Comparison of ENCODE assay signal across 32 mouse cellular contexts in the genomic region with DNA sequence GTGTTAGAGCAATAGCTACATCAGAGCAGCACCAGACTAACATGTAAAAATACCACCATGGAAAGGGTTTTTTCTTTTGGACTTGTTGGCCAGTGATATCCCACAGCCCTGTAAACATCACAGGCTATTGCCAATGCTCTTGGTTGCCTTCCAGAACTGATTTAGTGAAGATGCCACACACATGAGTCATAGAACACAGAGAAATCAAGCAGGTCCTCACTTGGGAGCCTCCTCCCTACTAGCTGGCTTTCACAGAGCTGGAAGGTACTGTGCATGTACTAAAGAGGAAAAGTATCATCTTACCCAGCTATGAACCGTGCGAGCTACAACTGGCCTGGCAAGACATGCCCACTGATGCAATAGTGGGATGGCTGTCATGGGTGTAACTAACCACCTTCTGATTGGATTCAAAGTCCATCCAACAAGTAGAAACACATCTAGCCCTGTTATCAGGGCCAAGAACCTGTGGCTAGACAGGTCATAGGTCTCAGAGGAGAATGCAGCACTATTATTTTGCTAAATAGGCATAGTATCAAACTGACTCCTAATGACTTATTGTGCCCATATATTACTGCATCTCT. TPM values are rescaled to one million over a fixed set of nuclear protein-coding genes. Genes with fewer than 3 reads are reported as not detected.
DNase-seq lines count a peak whose midpoint lies in the region; ATAC-seq and TF ChIP-seq lines count a peak whose summit lies in the region.
"Had no signal": no experiment of that assay in that cellular context is flagged by ENCODE, and none has a peak within 500 bp of the region (broad histone marks: within the 10 kb centered on the region; RNA-seq: fewer than 3 reads in every experiment).

No protein-coding gene starts in this region.

- no peaks in the 10 kb centered on the region for H3K79me2 ChIP-seq in C2C12 (ENCODE audit: control insufficient read depth, insufficient read depth)

- no peaks in the 10 kb centered on the region for H3K79me3 ChIP-seq in C2C12 (ENCODE audit: low read depth)

- H3K27ac ChIP-seq in intestine, embryonic 16.5 days (ENCODE audit: low read length), result no peak overlapping the region
- no peak overlapping the region for H3K27ac ChIP-seq in intestine, embryonic 15.5 days
- no peak overlapping the region for H3K27ac ChIP-seq in stomach, postnatal 0 days (replicated peaks)
- H3K27ac ChIP-seq: embryonic facial prominence, embryonic 12.5 days; heart, adult 2 months; hindbrain, embryonic 14.5 days; layer of hippocampus, adult 2 months; liver, embryonic 14.5 days; midbrain, embryonic 10.5 days; midbrain, embryonic 15.5 days had no signal

- TF ChIP-seq CTCF in C2C12 (IDR thresholded peaks at IDR 0.05; ENCODE audit: control insufficient read depth, insufficient read depth, insufficient read length), result no peak
- no peak for TF ChIP-seq CTCF in stomach, postnatal 0 days (IDR thresholded peaks at IDR 0.05; ENCODE audit: low read depth)

- H3K9me3 ChIP-seq in intestine, embryonic 16.5 days (ENCODE audit: control insufficient read depth, low read length), result no peaks in the 10 kb centered on the region
- no peaks in the 10 kb centered on the region for H3K9me3 ChIP-seq in intestine, embryonic 15.5 days
- H3K9me3 ChIP-seq in stomach, postnatal 0 days (ENCODE audit: control insufficient read depth, low read length), result no peaks in the 10 kb centered on the region
- H3K9me3 ChIP-seq: embryonic facial prominence, embryonic 12.5 days; G1E; heart, embryonic 12.5 days; midbrain, embryonic 10.5 days; midbrain, embryonic 15.5 days had no signal

- no peak overlapping the region for H3ac ChIP-seq in C2C12 (ENCODE audit: control insufficient read depth, insufficient read length, low read depth)

- ATAC-seq in intestine, embryonic 16.5 days, result 0 out of 2 replicates have a peak, but pooled peaks have one; percentile 46
- no peak for ATAC-seq in intestine, embryonic 15.5 days
- ATAC-seq in stomach, postnatal 0 days (ENCODE audit: low FRiP score, low TSS enrichment), result peak; percentile 45
- ATAC-seq: forebrain, postnatal 0 days; midbrain, embryonic 15.5 days had no signal

- H3K9ac ChIP-seq in intestine, embryonic 16.5 days (ENCODE audit: low read depth, low read length), result no peak overlapping the region
- no peak overlapping the region for H3K9ac ChIP-seq in intestine, embryonic 15.5 days
- no peak overlapping the region for H3K9ac ChIP-seq in stomach, postnatal 0 days (ENCODE audit: low read length)
- H3K9ac ChIP-seq: embryonic facial prominence, embryonic 12.5 days; forebrain, postnatal 0 days; heart, embryonic 12.5 days; hindbrain, embryonic 14.5 days; liver, embryonic 14.5 days; midbrain, embryonic 15.5 days had no signal

- no peaks in the 10 kb centered on the region for H3K36me3 ChIP-seq in intestine, embryonic 16.5 days (ENCODE audit: control insufficient read depth, insufficient read depth, low read length)
- no peaks in the 10 kb centered on the region for H3K36me3 ChIP-seq in intestine, embryonic 15.5 days
- H3K36me3 ChIP-seq in C2C12 (ENCODE audit: control insufficient read depth, insufficient read depth), result no peaks in the 10 kb centered on the region
- H3K36me3 ChIP-seq in stomach, postnatal 0 days (ENCODE audit: control insufficient read depth, insufficient read depth, low read length), result no peaks in the 10 kb centered on the region
- H3K36me3 ChIP-seq: embryonic facial prominence, embryonic 12.5 days; G1E; heart, embryonic 12.5 days; midbrain, embryonic 10.5 days; midbrain, embryonic 15.5 days had no signal

- peak; percentile 16 for DNase-seq in adipocyte (ENCODE audit: low spot score)
- no peak for DNase-seq in stomach, postnatal 0 days (ENCODE audit: low spot score)
- no peak for DNase-seq in right cerebral cortex, adult 2 months (ENCODE audit: low spot score in 2 of 2)
- DNase-seq in cerebellum, adult 11-12 months, result no peak
- DNase-seq: cerebellum, adult 9-11 months; embryo, embryonic 11 days; forebrain, postnatal 0 days; heart, adult 2 months; heart, postnatal 4 days; kidney, adult 2 months; kidney, postnatal 36 days; left cerebral cortex, postnatal 4 days; lung, adult 2 months; lung, postnatal 14 days; right cerebral cortex, adult 18-20 months; right cerebral cortex, postnatal 4 days; thymus, adult 2 months; thymus, postnatal 36 days had no signal

- H3K4me1 ChIP-seq in intestine, embryonic 16.5 days (ENCODE audit: control insufficient read depth, insufficient read depth, low read length), result no peaks in the 10 kb centered on the region
- H3K4me1 ChIP-seq in intestine, embryonic 15.5 days (replicated peaks), result no peaks in the 10 kb centered on the region
- no peaks in the 10 kb centered on the region for H3K4me1 ChIP-seq in stomach, postnatal 0 days (replicated peaks; ENCODE audit: control insufficient read depth, insufficient read depth)
- H3K4me1 ChIP-seq: embryonic facial prominence, embryonic 12.5 days; heart, embryonic 12.5 days; midbrain, embryonic 10.5 days; midbrain, embryonic 15.5 days had no signal

- H3K4me3 ChIP-seq in intestine, embryonic 16.5 days (ENCODE audit: low read length), result no peak overlapping the region
- no peak overlapping the region for H3K4me3 ChIP-seq in intestine, embryonic 15.5 days (replicated peaks)
- H3K4me3 ChIP-seq in C2C12 (ENCODE audit: insufficient read depth, poor library complexity, severe bottlenecking), result no peak overlapping the region
- H3K4me3 ChIP-seq in stomach, postnatal 0 days (ENCODE audit: low read depth, low read length), result no peak overlapping the region
- H3K4me3 ChIP-seq: embryonic facial prominence, embryonic 12.5 days; heart, adult 2 months; heart, embryonic 12.5 days; layer of hippocampus, adult 2 months; midbrain, embryonic 10.5 days; midbrain, embryonic 15.5 days had no signal

- no peak for TF ChIP-seq EP300 in stomach, postnatal 0 days (optimal IDR thresholded peaks at IDR 0.05)

- 88% methylated on average over 2 of the region's 2 CpGs for WGBS in intestine, embryonic 16.5 days
- WGBS in intestine, embryonic 15.5 days, result 86% methylated on average over 2 of the region's 2 CpGs
- 68% methylated on average over 2 of the region's 2 CpGs for WGBS in stomach, postnatal 0 days

- no peak overlapping the region for H3K4me2 ChIP-seq in intestine, embryonic 16.5 days (ENCODE audit: low read depth, low read length)
- no peak overlapping the region for H3K4me2 ChIP-seq in intestine, embryonic 15.5 days (replicated peaks)
- H3K4me2 ChIP-seq in stomach, postnatal 0 days (replicated peaks; ENCODE audit: low read depth), result no peak overlapping the region
- H3K4me2 ChIP-seq: embryonic facial prominence, embryonic 12.5 days; heart, embryonic 12.5 days; hindbrain, embryonic 14.5 days; midbrain, embryonic 15.5 days had no signal

- no peaks in the 10 kb centered on the region for H3K27me3 ChIP-seq in intestine, embryonic 16.5 days (replicated peaks; ENCODE audit: control insufficient read depth, insufficient read depth, low read length)
- no peaks in the 10 kb centered on the region for H3K27me3 ChIP-seq in intestine, embryonic 15.5 days (replicated peaks)
- H3K27me3 ChIP-seq in C2C12 (ENCODE audit: control insufficient read depth, insufficient read depth, insufficient read length), result no peaks in the 10 kb centered on the region
- no peaks in the 10 kb centered on the region for H3K27me3 ChIP-seq in stomach, postnatal 0 days (ENCODE audit: control insufficient read depth, insufficient read depth, low read length)
- H3K27me3 ChIP-seq: embryonic facial prominence, embryonic 12.5 days; heart, embryonic 12.5 days; midbrain, embryonic 15.5 days had no signal

TF ChIP-seq in C2C12, 6 proteins besides CTCF, POLR2A, EP300 and RAD21:
- TF ChIP-seq CEBPB (IDR thresholded peaks at IDR 0.05; ENCODE audit: low read depth), result peak; percentile 54
- TF ChIP-seq MAX (IDR thresholded peaks at IDR 0.05), result no peak
- TF ChIP-seq USF1 (IDR thresholded peaks at IDR 0.05; ENCODE audit: low read depth), result no peak
- no peak for TF ChIP-seq FOSL1 (IDR thresholded peaks at IDR 0.05; ENCODE audit: insufficient read depth, low read length, poor library complexity, severe bottlenecking)
TF ChIP-seq in C2C12: peak in this region for 1.

RNA-seq across cellular contexts. Expression of gene Otx1, which starts 51.0 kb away (rescaled TPM):
- polyA plus RNA-seq in intestine, embryonic 16.5 days (2015; fragmentation: Nextera tagmentation; extraction: Ambion mirVana), result not detected in 2 replicates
- polyA plus RNA-seq in intestine, embryonic 15.5 days (2015; fragmentation: Nextera tagmentation; extraction: Ambion mirVana), result not detected in 2 replicates
- polyA plus RNA-seq in C2C12 (2012; fragmentation: generic; extraction: Trizol), result 0.84 TPM
- 0.02 TPM in 1 of 2 replicates, not detected in the other for polyA plus RNA-seq in stomach, postnatal 0 days (2015; fragmentation: Nextera tagmentation; extraction: Ambion mirVana)
- polyA plus RNA-seq: kidney, adult 2 months; kidney, embryonic 16.5 days; liver, embryonic 14.5 days; neural tube, embryonic 11.5 days; spleen, adult 2 months had no signal
